Mouse (Mus musculus) liver, embryonic 16.5 days (tissue): ENCODE measurements at regions not wholly inside any gene's neighbourhood (a gene's known extent, or its start where the extent isn't known, plus 50 kb on each side); places are given as distances from the start of the nearest gene placed in this dataset.

Experiments
- ATAC-seq: fragments of 200-750 bp; cut with Nextera tagmentation; 2 replicates; pipeline ENCODE4 v1.8.0; 2017; ENCODE audit warnings: low read depth, mild to moderate bottlenecking, moderate number of reproducible peaks, moderate library complexity
- H3K27ac ChIP-seq: fragments of 300-500 bp; sonication (generic); 2 replicates; pipeline ENCODE4 v1.5.1; 2014; ENCODE audit warnings: mild to moderate bottlenecking, low read length
- H3K27me3 ChIP-seq: fragments of 300-500 bp; sonication (generic); 2 replicates; pipeline ENCODE4 v1.6.1; 2014; ENCODE audit warnings: low read depth, low read length, mixed read lengths; ENCODE audit not compliant: control insufficient read depth, insufficient read depth
- H3K36me3 ChIP-seq: fragments of 300-500 bp; sonication (generic); 2 replicates; pipeline ENCODE4 v1.6.1; 2014; ENCODE audit warnings: mild to moderate bottlenecking; ENCODE audit not compliant: control insufficient read depth, insufficient read depth
- H3K4me1 ChIP-seq: fragments of 300-500 bp; sonication (generic); 2 replicates; pipeline ENCODE4 v1.6.1; 2014; ENCODE audit warnings: low read depth, low read length, mixed read lengths; ENCODE audit not compliant: control insufficient read depth
- H3K4me2 ChIP-seq: fragments of 300-500 bp; sonication (generic); 2 replicates; pipeline ENCODE4 v1.6.1; 2014; ENCODE audit warnings: low read depth, low read length, mixed read lengths
- H3K4me3 ChIP-seq: fragments of 300-500 bp; sonication (generic); 2 replicates; pipeline ENCODE4 v1.5.1; 2014; ENCODE audit warnings: low read depth, mild to moderate bottlenecking, low read length
- H3K9ac ChIP-seq: fragments of 300-500 bp; sonication (generic); 2 replicates; pipeline ENCODE4 v1.6.1; 2014; ENCODE audit warnings: low read depth, low read length
- H3K9me3 ChIP-seq: fragments of 300-500 bp; sonication (generic); replicated peaks from 2 replicates; pipeline ENCODE4 v1.6.1; 2016; ENCODE audit warnings: low read length; ENCODE audit not compliant: control insufficient read depth
- whole genome bisulfite sequencing: fragments of 180-500 bp; shearing (Covaris S2); extraction: QIAGEN DNeasy Blood & Tissue Kit; methylation state at CpG from one replicate; pipeline ENCODE4 v1.1.7; 2014; ENCODE audit not compliant: insufficient replicate concordance; 5-methylcytosine and 5-hydroxymethylcytosine counted together

DNA sequence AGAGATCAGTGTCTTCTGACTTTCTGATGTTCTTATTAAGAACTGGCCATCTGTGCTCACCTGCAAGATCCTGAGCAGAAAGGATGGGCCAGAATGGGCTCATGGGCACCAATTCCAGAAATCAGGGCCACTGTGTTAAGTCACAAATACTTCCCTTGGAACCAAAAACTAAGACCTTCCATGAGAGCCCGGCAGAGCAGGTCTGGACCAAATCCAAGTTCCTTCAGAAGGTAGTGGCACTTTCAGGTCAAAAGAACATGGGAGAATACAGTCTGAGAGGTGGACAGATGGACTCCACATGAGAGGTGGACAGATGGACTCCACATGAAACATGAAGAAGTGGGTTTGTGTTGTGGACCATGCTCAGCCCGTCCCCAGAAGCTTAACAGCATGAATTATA, 180.4 kb downstream of the Abhd5 start:
- Histone ChIP-seq H3K9me3 (no peaks in the 10 kb centered on the region), H3K36me3 (no peaks in the 10 kb centered on the region), H3K4me2 (no peak overlapping the region), H3K4me1 (no peaks in the 10 kb centered on the region), H3K27me3 (no peaks in the 10 kb centered on the region), H3K27ac (no peak overlapping the region), H3K4me3 (no peak overlapping the region), H3K9ac (no peak overlapping the region)
- ATAC-seq = no peak
- 56% methylated on average over 2 of the region's 2 CpGs for WGBS

DNA sequence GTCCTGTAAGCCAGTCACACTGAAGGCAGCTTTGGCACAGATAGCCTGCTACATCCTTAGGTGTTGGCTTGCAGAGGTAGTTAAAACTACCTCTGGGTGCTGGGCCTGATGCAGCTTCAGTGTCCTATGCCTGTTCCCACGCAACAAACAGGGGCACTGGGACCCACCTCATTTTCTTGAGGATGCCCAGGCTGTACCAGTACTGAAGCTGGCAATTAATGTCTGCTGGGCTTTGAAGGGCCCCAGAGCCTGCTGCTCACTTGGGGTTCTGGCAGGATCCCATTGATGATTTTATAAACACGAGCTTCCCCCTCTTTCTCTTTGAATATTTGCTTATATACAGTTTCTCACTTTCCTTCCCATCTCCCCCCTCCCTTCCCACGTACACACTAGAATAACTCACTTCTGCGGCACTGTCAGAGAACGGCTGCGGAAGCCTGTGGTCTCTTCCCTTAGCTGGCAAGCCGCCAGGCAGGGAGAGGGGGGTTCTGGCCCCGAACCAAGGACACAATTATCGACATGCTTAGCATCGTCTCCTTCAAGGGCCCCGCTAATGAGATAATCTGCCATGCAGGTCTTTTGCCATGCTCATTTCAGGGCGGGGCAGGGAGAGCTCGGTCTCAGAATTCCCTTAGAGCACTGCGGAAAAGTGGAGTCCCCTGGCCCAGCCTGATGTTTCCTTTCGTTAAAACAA, 182.9 kb downstream of the Abhd5 start:
- Histone ChIP-seq H3K4me1 (no peaks in the 10 kb centered on the region), H3K27ac (no peak overlapping the region), H3K4me3 (no peak overlapping the region), H3K36me3 (no peaks in the 10 kb centered on the region), H3K4me2 (no peak overlapping the region), H3K27me3 (no peaks in the 10 kb centered on the region), H3K9ac (no peak overlapping the region), H3K9me3 (no peaks in the 10 kb centered on the region)
- 48% methylated on average over 15 of the region's 15 CpGs for WGBS
- no peak for ATAC-seq

DNA sequence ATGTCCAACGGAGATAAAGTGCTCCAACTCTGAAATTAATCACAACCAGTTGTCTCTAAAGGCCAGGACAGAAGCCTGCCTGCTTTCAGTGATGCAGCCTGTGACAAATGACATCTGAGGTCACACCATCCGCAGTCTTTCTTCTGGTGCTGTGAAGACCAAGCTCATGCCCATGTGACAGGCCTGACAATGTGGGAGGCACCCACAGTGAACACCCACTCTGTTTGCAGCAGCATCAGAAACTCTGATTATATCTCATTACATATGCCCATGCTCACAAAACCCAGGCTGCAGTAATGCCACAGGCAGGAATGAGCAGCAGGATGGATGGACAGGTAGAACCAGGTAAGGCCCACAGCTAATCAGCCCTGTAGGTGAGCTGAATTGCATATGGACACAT, 183.6 kb downstream of the Abhd5 start:
- Histone ChIP-seq H3K36me3 (no peaks in the 10 kb centered on the region), H3K9me3 (no peaks in the 10 kb centered on the region), H3K4me1 (no peaks in the 10 kb centered on the region), H3K4me3 (no peak overlapping the region), H3K27ac (no peak overlapping the region), H3K9ac (no peak overlapping the region), H3K4me2 (no peak overlapping the region), H3K27me3 (no peaks in the 10 kb centered on the region)
- ATAC-seq = no peak
- WGBS = 67% methylated on average over 2 of the region's 2 CpGs

DNA sequence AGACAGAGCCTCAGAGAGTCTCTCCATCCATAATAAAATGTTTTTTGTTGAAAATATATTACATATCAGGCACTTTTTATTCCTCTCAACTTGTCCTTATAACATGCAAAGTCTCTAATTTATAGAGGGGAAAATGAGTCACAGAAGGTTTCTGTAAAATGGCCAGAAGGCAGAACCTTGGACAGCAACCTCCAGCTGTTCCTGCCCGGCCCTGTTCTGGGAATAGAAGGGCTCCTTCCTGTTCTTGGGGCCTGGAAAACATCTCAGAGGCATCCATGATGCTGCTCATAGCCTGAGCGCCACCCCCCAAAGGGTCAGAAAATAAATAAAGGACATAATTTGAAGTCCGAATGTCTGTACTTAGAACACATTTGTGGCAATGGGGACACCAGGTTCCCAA, 188.7 kb downstream of the Abhd5 start:
- WGBS = 22% methylated on average over 3 of the region's 3 CpGs
- Histone ChIP-seq H3K4me1 (no peaks in the 10 kb centered on the region), H3K9ac (no peak overlapping the region), H3K36me3 (no peaks in the 10 kb centered on the region), H3K4me3 (no peak overlapping the region), H3K9me3 (no peaks in the 10 kb centered on the region), H3K27me3 (no peaks in the 10 kb centered on the region), H3K27ac (no peak overlapping the region), H3K4me2 (no peak overlapping the region)
- ATAC-seq = no peak

DNA sequence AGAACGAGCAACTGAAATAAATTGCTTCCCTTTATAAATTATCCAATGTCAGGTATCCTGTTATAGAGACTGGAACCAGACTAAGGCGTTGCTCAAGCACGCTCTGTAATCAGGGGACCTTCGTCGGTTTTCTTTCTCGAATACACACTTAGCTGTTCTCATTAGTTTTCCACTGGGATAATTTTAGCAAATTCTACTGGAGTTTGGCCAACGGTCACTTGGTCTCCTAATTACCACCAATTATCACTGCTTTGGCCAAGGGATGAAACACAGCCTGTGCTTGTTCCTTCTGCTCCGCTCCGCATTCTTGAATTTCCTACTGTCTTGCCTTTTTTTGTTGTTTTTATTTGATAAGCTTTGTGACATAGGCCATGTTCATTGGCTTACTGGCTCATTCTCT, 191.1 kb upstream of the Topaz1 start:
- no peak overlapping the region for H3K4me3 ChIP-seq
- H3K4me2 ChIP-seq = no peak overlapping the region
- H3K4me1 ChIP-seq = no peaks in the 10 kb centered on the region
- no peaks in the 10 kb centered on the region for H3K36me3 ChIP-seq
- no peak overlapping the region for H3K27ac ChIP-seq
- WGBS = 70% methylated on average over 9 of the region's 9 CpGs
- no peak overlapping the region for H3K9ac ChIP-seq
- no peaks in the 10 kb centered on the region for H3K27me3 ChIP-seq
- ATAC-seq = no peak
- no peaks in the 10 kb centered on the region for H3K9me3 ChIP-seq

GRCm38 (mm10) chr9:122566060-122566459, 181.1 kb upstream of the Topaz1 start:
- Histone ChIP-seq H3K9ac (no peak overlapping the region), H3K4me3 (no peak overlapping the region), H3K27ac (no peak overlapping the region), H3K4me1 (no peaks in the 10 kb centered on the region), H3K4me2 (no peak overlapping the region), H3K36me3 (no peaks in the 10 kb centered on the region), H3K9me3 (no peaks in the 10 kb centered on the region), H3K27me3 (peaks cover 47% of the 10 kb centered on the region)
- 42% methylated on average over 3 of the region's 3 CpGs for WGBS
- ATAC-seq = no peak

DNA sequence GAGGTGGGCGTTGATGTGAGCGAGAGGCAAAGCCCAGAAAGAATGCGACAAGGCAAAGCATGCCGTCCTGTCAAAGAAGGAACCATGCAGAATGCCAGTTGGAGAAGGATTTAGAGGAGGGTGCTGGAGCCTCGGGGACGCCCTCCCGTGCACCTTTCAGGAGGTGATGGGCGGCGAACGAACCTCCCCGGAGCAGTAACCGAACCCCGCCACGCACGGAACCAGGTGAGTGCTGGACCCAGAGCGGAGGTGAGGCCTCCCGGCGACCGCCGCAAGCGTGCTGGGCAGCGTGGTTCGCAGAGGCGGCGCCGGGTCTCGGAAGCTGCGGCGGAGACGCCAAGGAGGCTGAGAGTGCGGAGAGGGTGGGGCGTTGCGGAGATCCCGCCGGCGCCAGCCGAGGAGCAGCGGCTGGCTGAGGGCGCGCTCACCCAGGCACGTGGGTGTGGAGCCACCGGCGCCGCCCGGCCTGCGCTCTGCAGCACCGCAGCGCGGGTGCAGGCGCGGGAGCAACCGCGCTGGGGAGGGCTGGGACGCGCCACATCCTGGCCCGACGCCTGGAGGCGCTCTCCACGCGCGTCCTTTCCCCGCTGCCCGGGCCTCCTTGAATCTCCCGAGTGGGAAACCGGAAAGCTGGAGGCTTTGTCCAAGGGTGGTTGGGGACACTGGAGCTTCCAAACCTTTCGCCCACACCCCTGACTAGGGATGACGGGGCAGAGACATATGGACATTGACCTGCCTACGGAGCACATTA, 178.3 kb upstream of the Topaz1 start:
- no peak overlapping the region for H3K4me2 ChIP-seq
- no peak overlapping the region for H3K9ac ChIP-seq
- H3K4me1 ChIP-seq = no peaks in the 10 kb centered on the region; the same call in 1 of the 2 replicates
- ATAC-seq = no peak
- H3K27me3 ChIP-seq = peaks cover 73% of the 10 kb centered on the region
- no peak overlapping the region for H3K27ac ChIP-seq
- no peaks in the 10 kb centered on the region for H3K36me3 ChIP-seq
- WGBS = under 1% methylated on average over 68 of the region's 68 CpGs
- no peaks in the 10 kb centered on the region for H3K9me3 ChIP-seq
- no peak overlapping the region for H3K4me3 ChIP-seq

- ATAC-seq = no peak
- WGBS = 4% methylated on average over 48 of the region's 48 CpGs
- Histone ChIP-seq H3K4me3 (no peak overlapping the region), H3K27ac (no peak overlapping the region), H3K4me1 (no peaks in the 10 kb centered on the region; the same call in 1 of the 2 replicates), H3K36me3 (no peaks in the 10 kb centered on the region), H3K9ac (no peak overlapping the region), H3K4me2 (no peak overlapping the region), H3K9me3 (no peaks in the 10 kb centered on the region), H3K27me3 (peaks cover 70% of the 10 kb centered on the region)
These were observed 177.4 kb upstream of the Topaz1 start for GRCm38 (mm10) chr9:122569511-122570455.
